Mouse (Mus musculus) embryo, embryonic 11 days (tissue): ENCODE measurements around the gene Itgam.
"Not testable (repeated sequence)": the region's sequence is repeated elsewhere in the genome, so short reads cannot be mapped to it uniquely, and the experiment has no call there.

Source experiments
- DNase-seq: peaks from one replicate; pipeline ENCODE4 v3.0.0-alpha.2; 2015

The Itgam gene

GRCm38 (mm10) chr7:128062456-128062855 lies at the start of gene Itgam, which contains the start of gene Gm49368:
Gene Itgam, plus strand, starts transcription at chr7:128062640.
Gene Gm49368, plus strand, starts transcription at chr7:128062683.
- DNase-seq = no peak

DNA sequence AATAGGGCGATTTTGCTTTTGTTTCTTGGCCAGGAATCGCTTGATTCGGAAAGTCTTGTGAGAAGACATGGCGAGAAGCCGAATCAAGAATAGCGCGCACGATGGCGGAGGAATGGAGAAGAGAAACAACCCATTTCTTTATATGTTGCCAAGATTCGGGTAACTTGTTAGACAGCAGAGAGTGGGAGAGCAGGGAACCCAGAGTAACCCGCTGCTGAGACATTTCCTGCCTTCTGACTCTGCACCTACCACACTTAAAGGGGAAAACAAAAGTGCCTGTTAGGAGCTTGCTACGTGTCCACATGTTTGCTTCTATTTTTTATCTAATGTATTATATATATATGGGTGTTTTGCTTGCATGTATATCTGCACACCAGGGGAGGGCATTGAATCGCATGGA lies 49.3 kb upstream of the Itgam start:
- no peak for DNase-seq

- not testable (repeated sequence) for DNase-seq
These were observed 46.3 kb upstream of the Itgam start for GRCm38 (mm10) chr7:128016134-128016533.

- DNase-seq = no peak
These were observed 45.8 kb upstream of the Itgam start for GRCm38 (mm10) chr7:128016650-128017049.

DNA sequence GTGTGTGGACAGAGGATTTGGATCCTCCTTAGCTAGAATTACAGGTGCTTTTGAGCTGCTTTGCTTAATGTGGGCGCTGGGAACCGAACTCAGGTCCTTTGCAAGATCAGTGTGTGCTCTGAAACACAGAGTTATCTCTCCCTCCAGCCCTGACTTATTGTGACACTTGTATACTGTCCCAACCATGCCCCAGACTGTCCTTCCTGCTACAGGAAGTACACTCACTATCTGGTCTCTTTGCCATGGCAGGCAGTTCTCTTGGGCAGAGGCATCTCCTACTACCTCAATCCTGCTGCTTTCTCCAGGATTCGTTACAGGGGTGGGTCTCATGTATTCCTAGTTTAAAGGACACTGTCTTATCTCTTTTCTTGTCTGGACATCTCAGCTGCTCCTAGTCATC lies 44.2 kb upstream of the Itgam start:
- DNase-seq = no peak

- DNase-seq = no peak
These were observed 43.3 kb upstream of the Itgam start for GRCm38 (mm10) chr7:128019187-128019586.

GRCm38 (mm10) chr7:128022974-128023373 lies 39.5 kb upstream of the Itgam start:
- peak; percentile 26 for DNase-seq

- no peak for DNase-seq
These were observed 38.9 kb upstream of the Itgam start for GRCm38 (mm10) chr7:128023565-128023964.

- DNase-seq = no peak
These were observed 38.1 kb upstream of the Itgam start for GRCm38 (mm10) chr7:128024364-128024763.

DNA sequence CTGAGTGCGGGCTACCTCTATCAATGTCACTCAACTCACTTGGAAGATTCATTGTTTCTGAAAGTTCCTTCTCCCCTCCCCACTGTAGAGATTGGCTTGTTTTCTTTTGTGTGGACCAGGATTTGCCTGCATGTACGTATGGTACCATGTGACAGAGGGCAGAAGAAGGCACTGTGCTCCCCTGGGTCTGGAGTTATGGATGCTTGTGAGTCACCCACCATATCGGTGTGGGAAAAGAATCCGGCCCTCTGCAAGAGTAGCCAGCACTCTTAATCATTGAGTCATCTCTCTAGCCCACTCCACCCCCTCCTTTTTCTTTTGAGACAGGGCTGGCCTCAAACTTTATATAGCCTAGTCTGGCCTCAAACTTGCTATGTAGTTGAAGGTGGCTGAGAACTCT lies 37.5 kb upstream of the Itgam start:
- DNase-seq = no peak

GRCm38 (mm10) chr7:128025381-128025780 lies 37.1 kb upstream of the Itgam start:
- DNase-seq = no peak

DNA sequence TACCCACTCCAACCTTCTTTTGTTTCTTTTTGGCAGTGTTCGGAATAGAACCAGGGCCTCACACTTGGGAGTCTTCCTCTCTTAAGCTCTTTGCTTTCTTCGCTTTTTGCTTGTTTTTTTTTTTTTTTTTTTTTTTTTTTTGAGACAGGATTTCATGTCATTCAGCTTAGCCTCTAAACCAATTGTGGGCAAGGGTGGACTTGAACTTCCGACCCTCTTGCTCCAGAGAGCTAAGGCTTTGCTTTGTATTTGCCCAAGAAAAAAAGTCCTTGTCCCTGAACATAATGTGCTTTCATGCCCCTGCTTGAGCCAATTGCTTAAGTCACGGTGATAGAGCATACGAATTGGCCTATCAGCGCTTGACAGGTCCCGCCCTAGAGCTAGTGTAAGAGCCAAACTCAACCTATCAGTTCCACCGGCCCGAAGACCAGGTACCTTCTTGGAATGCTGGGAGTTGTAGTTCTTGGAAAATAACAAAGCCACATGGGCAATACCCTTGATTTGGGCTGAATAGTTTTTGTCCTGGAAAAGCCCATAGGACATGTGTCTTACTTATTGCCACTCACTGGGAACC lies 30.9 kb upstream of the Itgam start:
- peak; percentile 61 for DNase-seq

- no peak for DNase-seq
These were observed 30.0 kb upstream of the Itgam start for GRCm38 (mm10) chr7:128032290-128032988.

- DNase-seq = no peak
These were observed 29.5 kb upstream of the Itgam start for GRCm38 (mm10) chr7:128032989-128033293.

GRCm38 (mm10) chr7:128033616-128034015 lies 28.8 kb upstream of the Itgam start:
- DNase-seq = no peak

DNA sequence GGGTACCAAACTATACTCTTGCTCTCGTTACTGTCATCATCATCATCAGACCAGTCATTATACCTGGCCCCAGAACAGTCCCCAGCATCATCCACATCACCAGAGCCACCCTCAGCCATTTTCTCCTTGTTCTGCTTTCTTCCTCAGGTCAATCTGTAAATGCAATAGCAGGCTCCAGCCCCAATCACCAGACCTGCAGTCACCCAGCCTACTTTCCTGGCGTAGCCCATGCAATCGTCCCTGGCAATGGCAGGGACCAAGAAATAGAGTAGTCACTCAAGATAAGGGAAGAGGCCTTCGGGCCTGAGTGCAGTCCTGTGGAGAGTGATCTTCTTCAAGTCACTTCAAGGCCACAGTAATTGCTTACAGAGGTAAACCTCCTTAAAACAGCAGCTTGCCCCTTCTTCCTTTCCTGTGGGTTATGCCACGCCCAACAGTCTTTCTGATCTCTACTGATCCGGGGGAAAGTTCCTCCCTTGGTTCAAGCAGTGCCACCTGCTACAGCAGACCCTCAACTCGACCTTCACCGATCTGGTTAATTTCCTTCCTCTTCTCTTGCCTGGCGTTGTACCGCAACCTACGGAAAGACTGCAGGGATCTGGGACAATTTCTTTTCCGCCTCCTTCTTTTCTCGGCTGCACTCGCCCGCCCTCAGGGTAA lies 20.1 kb upstream of the Itgam start:
- not testable (repeated sequence) for DNase-seq

GRCm38 (mm10) chr7:128044142-128044785 lies 18.2 kb upstream of the Itgam start:
- DNase-seq = no peak

DNA sequence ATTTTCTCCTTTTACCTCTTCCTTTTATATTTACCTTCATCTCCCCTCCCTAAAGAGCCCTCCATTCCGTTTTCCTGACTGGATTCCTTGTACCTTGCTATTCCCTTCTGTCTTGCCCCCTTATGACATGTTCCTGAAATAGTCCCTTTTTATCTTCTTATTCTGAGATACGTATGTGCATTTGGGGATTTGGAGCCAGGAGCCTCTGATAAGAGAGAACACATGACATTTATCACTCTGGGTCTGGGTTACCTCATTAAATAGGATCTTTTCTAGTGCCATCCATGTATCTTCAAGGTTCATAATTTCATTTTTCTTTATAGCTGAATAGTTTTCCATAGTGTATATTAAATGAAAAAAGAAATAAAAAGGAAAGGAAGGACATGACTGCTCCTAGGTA lies 16.8 kb upstream of the Itgam start:
- no peak for DNase-seq

DNA sequence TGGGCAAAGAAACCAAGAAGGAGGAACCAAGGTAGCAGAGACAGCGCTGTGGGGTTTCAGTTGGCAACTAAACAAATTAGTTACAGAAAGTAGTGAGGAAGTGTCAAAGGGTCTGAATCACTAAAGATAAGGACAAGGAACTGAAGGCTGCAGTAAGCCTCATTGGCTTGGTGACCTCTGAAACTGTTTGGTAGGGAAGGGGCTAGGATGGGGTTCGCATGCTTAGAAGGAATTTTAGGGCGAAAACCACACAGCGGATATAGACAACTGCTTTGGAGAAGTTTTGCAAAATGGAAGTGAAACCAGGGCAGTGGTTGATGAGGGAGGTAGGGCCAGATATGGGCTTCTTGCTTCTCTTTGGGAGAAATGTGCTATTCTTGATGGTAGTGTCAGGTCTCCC lies 13.6 kb upstream of the Itgam start:
- no peak for DNase-seq

- DNase-seq = no peak
These were observed 13.2 kb upstream of the Itgam start for GRCm38 (mm10) chr7:128049254-128049653.

- DNase-seq = no peak
These were observed 11.7 kb upstream of the Itgam start for GRCm38 (mm10) chr7:128050739-128051138.

DNA sequence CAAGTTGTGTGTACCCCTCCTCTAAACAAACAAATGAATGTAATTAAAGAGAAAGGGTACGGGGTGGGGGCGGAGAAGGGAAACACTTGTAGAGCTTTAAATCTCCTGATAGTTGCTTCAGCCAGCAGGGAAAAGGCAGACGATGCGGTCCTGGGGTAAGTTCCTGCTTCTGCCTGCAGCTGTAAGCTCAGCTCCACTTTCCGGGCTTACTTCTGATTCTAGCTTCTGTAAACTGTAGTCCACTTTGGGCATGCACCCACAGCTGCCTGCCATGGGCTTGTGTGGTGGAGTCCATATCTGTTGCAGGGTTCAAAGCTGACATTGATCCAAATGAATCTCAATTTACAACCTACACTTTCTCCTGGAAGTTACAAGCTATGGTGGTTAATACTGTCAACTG lies 9.4 kb upstream of the Itgam start:
- no peak for DNase-seq

- no peak for DNase-seq
These were observed 5.5 kb upstream of the Itgam start for GRCm38 (mm10) chr7:128056917-128057444.

GRCm38 (mm10) chr7:128057860-128058259 lies 4.6 kb upstream of the Itgam start:
- DNase-seq = no peak
